Comparison of ENCODE assay signal across 9 mouse cellular contexts in the genomic region with DNA sequence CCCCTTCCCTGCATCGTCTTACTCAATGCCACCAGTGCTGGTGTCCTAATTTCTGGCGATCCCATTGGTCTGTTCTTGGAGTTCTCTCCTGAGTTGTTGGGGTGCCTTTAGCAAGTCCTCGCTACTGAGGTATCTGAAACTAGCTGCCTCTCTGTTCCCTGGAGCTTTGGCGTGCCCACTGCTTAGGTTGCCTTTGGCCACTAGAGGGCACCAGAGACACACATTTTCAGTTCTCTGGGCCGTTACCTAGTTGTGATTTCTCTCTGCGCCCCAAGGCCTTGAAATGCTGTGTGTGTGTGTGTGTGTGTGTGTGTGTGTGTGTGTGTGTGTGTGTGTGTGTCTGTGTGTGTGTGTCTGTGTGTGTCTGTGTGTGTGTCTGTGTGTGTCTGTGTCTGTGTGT.
DNase-seq lines count a peak whose midpoint lies in the region; ATAC-seq and TF ChIP-seq lines count a peak whose summit lies in the region.
"Had no signal": no experiment of that assay in that cellular context is flagged by ENCODE, and none has a peak within 500 bp of the region (broad histone marks: within the 10 kb centered on the region; RNA-seq: fewer than 3 reads in every experiment).

No protein-coding gene starts in this region.

- no peak overlapping the region for H3K27ac ChIP-seq in CH12.LX (ENCODE audit: insufficient read depth, low read depth)
- H3K27ac ChIP-seq in forebrain, embryonic 14.5 days (ENCODE audit: low read depth, low read length), result no peak overlapping the region
- H3K27ac ChIP-seq in limb, embryonic 14.5 days (replicated peaks; ENCODE audit: low read depth, low read length), result no peak overlapping the region
- H3K27ac ChIP-seq: macrophage had no signal

- H3K27me3 ChIP-seq in CH12.LX (replicated peaks), result no peaks in the 10 kb centered on the region
- no peaks in the 10 kb centered on the region for H3K27me3 ChIP-seq in forebrain, embryonic 14.5 days (replicated peaks; ENCODE audit: control insufficient read depth, insufficient read depth, low read length)
- no peaks in the 10 kb centered on the region; the same call in 1 of the 2 replicates for H3K27me3 ChIP-seq in limb, embryonic 14.5 days (ENCODE audit: control insufficient read depth, insufficient read depth, low read length)

- H3K9me3 ChIP-seq in CH12.LX (replicated peaks; ENCODE audit: low read length), result peaks cover 71% of the 10 kb centered on the region
- H3K9me3 ChIP-seq in forebrain, embryonic 14.5 days (replicated peaks; ENCODE audit: control insufficient read depth, low read length), result no peaks in the 10 kb centered on the region
- no peaks in the 10 kb centered on the region; the same call in 1 of the 2 replicates for H3K9me3 ChIP-seq in limb, embryonic 14.5 days (ENCODE audit: control insufficient read depth, low read length)

- no peak overlapping the region for H3K4me2 ChIP-seq in CH12.LX (ENCODE audit: insufficient read depth, low read depth, poor library complexity, severe bottlenecking)
- no peak overlapping the region for H3K4me2 ChIP-seq in forebrain, embryonic 14.5 days (ENCODE audit: low read length)
- peak overlapping the region; percentile 20 for H3K4me2 ChIP-seq in limb, embryonic 14.5 days (replicated peaks; ENCODE audit: low read depth, low read length, severe bottlenecking)

- H3K79me2 ChIP-seq in CH12.LX (replicated peaks; ENCODE audit: control insufficient read depth, extremely low read depth, insufficient read depth, poor library complexity, severe bottlenecking), result no peaks in the 10 kb centered on the region

- peak in 1 of 2 experiments; percentile 45; a peak in 2 of 4 replicates for TF ChIP-seq CTCF in CH12.LX (conservative IDR thresholded peaks at IDR 0.05 in 1 of 2, IDR thresholded peaks at IDR 0.05 in 1 of 2; ENCODE audit: low read depth in 2 of 2, low read length in 2 of 2)

- dilution Hi-C loops in CH12.LX (cut with MboI; ENCODE audit: extremely low pct_ligation_motif_present, extremely low pct_unique_long_range_greater_than_20kb, low sequenced_read_pairs), result no loop called here

- in situ Hi-C loops in CH12.LX (cut with MboI; ENCODE audit: low pct_ligation_motif_present, low pct_unique_long_range_greater_than_20kb, low sequenced_read_pairs), result no loop called here

- no peaks in the 10 kb centered on the region for H3K4me1 ChIP-seq in CH12.LX (ENCODE audit: control insufficient read depth in 1 of 2, insufficient read depth in 2 of 2)
- no peaks in the 10 kb centered on the region for H3K4me1 ChIP-seq in forebrain, embryonic 14.5 days (ENCODE audit: control insufficient read depth, insufficient read depth, low read length)
- no peaks in the 10 kb centered on the region for H3K4me1 ChIP-seq in limb, embryonic 14.5 days (ENCODE audit: control insufficient read depth, insufficient read depth, low read length)

- peak; percentile 46; the same call in 1 of the 2 replicates for ATAC-seq in forebrain, embryonic 14.5 days
- 0 out of 2 replicates have a peak, but pooled peaks have one; percentile 60 for ATAC-seq in limb, embryonic 14.5 days (ENCODE audit: low FRiP score, low read depth)

- TF ChIP-seq POLR2A in CH12.LX (IDR thresholded peaks at IDR 0.05; ENCODE audit: low read depth, low read length), result no peak
- no peak for TF ChIP-seq POLR2A in limb, embryonic 14.5 days (IDR thresholded peaks at IDR 0.05; ENCODE audit: borderline replicate concordance, extremely low read depth, insufficient read depth, insufficient read length)

- no peaks in the 10 kb centered on the region for H3K36me3 ChIP-seq in CH12.LX (replicated peaks in 1 of 2; ENCODE audit: control insufficient read depth in 1 of 2, insufficient read depth in 1 of 2, low read length in 1 of 2)
- H3K36me3 ChIP-seq in forebrain, embryonic 14.5 days (ENCODE audit: control insufficient read depth, insufficient read depth, low read length), result no peaks in the 10 kb centered on the region
- no peaks in the 10 kb centered on the region for H3K36me3 ChIP-seq in limb, embryonic 14.5 days (ENCODE audit: control insufficient read depth, insufficient read depth, low read length)

- DNase-seq in 3T3-L1 (ENCODE audit: low read depth, low spot score) (peak; percentile 89), CH12.LX (ENCODE audit: extremely low read depth) (peak; percentile 10)
- peak; percentile 16 for DNase-seq in c-Kit-negative CD71-positive TER-119-positive erythroid progenitor cells, embryonic 14.5 days (ENCODE audit: low read depth, low spot score)
- peak; percentile 90 for DNase-seq in forebrain, embryonic 14.5 days (ENCODE audit: low spot score)
- DNase-seq in induced T-regulatory cell, adult 2 months (ENCODE audit: low read depth), result peak; percentile 68
- peak; percentile 80 for DNase-seq in limb, embryonic 14.5 days (ENCODE audit: low spot score)
- DNase-seq in natural killer cell, adult 2 months (ENCODE audit: low spot score in 2 of 2), result peak; percentile 10 to 28
- DNase-seq in yolk sac, embryonic 10.5 days (ENCODE audit: low spot score), result peak; percentile 50

- WGBS in forebrain, embryonic 14.5 days, result 8% methylated on average over 6 of the region's 6 CpGs
- 4% methylated on average over 6 of the region's 6 CpGs for WGBS in limb, embryonic 14.5 days

- TF ChIP-seq EP300 in CH12.LX (IDR thresholded peaks at IDR 0.05; ENCODE audit: low read length), result no peak

- peak; percentile 26 for TF ChIP-seq RAD21 in CH12.LX (IDR thresholded peaks at IDR 0.05; ENCODE audit: low read depth, low read length)

- no peak overlapping the region for H3K9ac ChIP-seq in CH12.LX (ENCODE audit: insufficient read depth, low read depth)
- no peak overlapping the region for H3K9ac ChIP-seq in forebrain, embryonic 14.5 days (ENCODE audit: low read length)
- no peak overlapping the region for H3K9ac ChIP-seq in limb, embryonic 14.5 days (ENCODE audit: low read depth, low read length, severe bottlenecking)

- H3K4me3 ChIP-seq in CH12.LX (replicated peaks in 1 of 3; ENCODE audit: low read depth in 2 of 3, low read length in 2 of 3, poor library complexity in 1 of 3), result no peak overlapping the region
- no peak overlapping the region for H3K4me3 ChIP-seq in forebrain, embryonic 14.5 days (ENCODE audit: low read depth, low read length)
- H3K4me3 ChIP-seq in limb, embryonic 14.5 days (replicated peaks; ENCODE audit: low read length), result no peak overlapping the region

TF ChIP-seq in CH12.LX, 34 proteins besides CTCF, POLR2A, EP300 and RAD21:
- TF ChIP-seq HCFC1 (IDR thresholded peaks at IDR 0.05; ENCODE audit: low read depth, low read length) (no peak), SMC3 (IDR thresholded peaks at IDR 0.05; ENCODE audit: low read depth, low read length) (peak; percentile 14), TCF12 (IDR thresholded peaks at IDR 0.05; ENCODE audit: low read depth, low read length) (no peak), E2F4 (IDR thresholded peaks at IDR 0.05; ENCODE audit: insufficient replicate concordance, low read depth, low read length) (no peak), TBP (conservative IDR thresholded peaks at IDR 0.05; ENCODE audit: low read depth, low read length) (no peak), MYC (IDR thresholded peaks at IDR 0.05; ENCODE audit: low read depth, low read length) (no peak), MAX (IDR thresholded peaks at IDR 0.05; ENCODE audit: low read length) (no peak), MXI1 (IDR thresholded peaks at IDR 0.05; ENCODE audit: low read depth, low read length) (no peak)

Comparison
In these comparisons a context has a peak if more than half of its experiments do, and no peak if none do; other contexts are left out.
1. DNase-seq: peak in every context shown above with its lines; median percentile 90 in forebrain, embryonic 14.5 days; 89 in 3T3-L1; 80 in limb, embryonic 14.5 days; 68 in induced T-regulatory cell, adult 2 months; 50 in yolk sac, embryonic 10.5 days; 19 in natural killer cell, adult 2 months; 16 in c-Kit-negative CD71-positive TER-119-positive erythroid progenitor cells, embryonic 14.5 days; 10 in CH12.LX.